Mouse (Mus musculus) liver, embryonic 18 days (tissue): Measurements from ENCODE around the gene Slc4a4. TPM values are rescaled to one million over a fixed set of nuclear protein-coding genes. Genes with fewer than 3 reads are reported as not detected.

Experiments
- polyA plus RNA-seq: library from polyadenylated mRNA; depleted of rRNA; stranded (reverse); fragments of >200 nt; gene quantifications from 2 replicates; pipeline ENCODE4 v1.2.3, GENCODE M21; 2012; rRNA removed

Gene Slc4a4
- 1.7 and 1.8 TPM in 2 replicates for polyA plus RNA-seq

GRCm38 (mm10) chr5:88886668-88887555 is at the start of gene Slc4a4:
TSS of gene Slc4a4 (plus strand) at chr5:88886818.

Other genes with a start within 250 kb of the Slc4a4 start
- gene Grsf1, start 210.6 kb upstream of the Slc4a4 start, polyA plus RNA-seq, result 23.6 and 23.8 TPM in 2 replicates
- gene Mob1b, start 166.0 kb upstream of the Slc4a4 start, polyA plus RNA-seq, result 7.7 and 8.2 TPM in 2 replicates
- 22.9 and 23.5 TPM in 2 replicates for gene Dck, start 121.8 kb upstream of the Slc4a4 start, polyA plus RNA-seq